Mouse (Mus musculus) thymus, postnatal 10 days (tissue): Measurements from ENCODE around the gene Cers5.
A peak's percentile ranks its signal among the peaks of the same experiment; 100 is the strongest.
"Not testable (repeated sequence)": the region's sequence is repeated elsewhere in the genome, so short reads cannot be mapped to it uniquely, and the experiment has no call there.

ENCODE experiments used
- DNase-seq, 2 experiments: peaks; one replicate each; pipeline ENCODE4 v3.0.0; 2021; ENCODE audit warnings: low spot score in 2 of 2

Cers5 gene

GRCm38 (mm10) chr15:99708176-99708575, 64.5 kb downstream of the Cers5 start:
- no peak for DNase-seq

- DNase-seq = peak in 1 of 2 experiments; percentile 43
Measured at GRCm38 (mm10) chr15:99705440-99706048, 67.1 kb downstream of the Cers5 start, which contains the start of gene Gm17349. Gene Gm17349, minus strand, starts transcription at chr15:99705490.

GRCm38 (mm10) chr15:99704881-99705280, 67.8 kb downstream of the Cers5 start:
- DNase-seq = no peak

GRCm38 (mm10) chr15:99704041-99704681, 68.5 kb downstream of the Cers5 start:
- DNase-seq = no peak

GRCm38 (mm10) chr15:99703676-99704040, 69.0 kb downstream of the Cers5 start:
- DNase-seq = no peak

GRCm38 (mm10) chr15:99703104-99703503, 69.6 kb downstream of the Cers5 start:
- no peak for DNase-seq

GRCm38 (mm10) chr15:99701999-99702900, 70.4 kb downstream of the Cers5 start, which contains the start of gene Smarcd1:
Gene Smarcd1, plus strand, starts transcription at chr15:99702129.
- peak; percentile 87 to 96 for DNase-seq

- not testable (repeated sequence) for DNase-seq
Measured at GRCm38 (mm10) chr15:99701640-99701998, 71.1 kb downstream of the Cers5 start.

- DNase-seq = no peak
Measured at GRCm38 (mm10) chr15:99700219-99701106, 72.2 kb downstream of the Cers5 start.

- DNase-seq = no peak
Measured at GRCm38 (mm10) chr15:99699715-99700114, 73.0 kb downstream of the Cers5 start.

- no peak for DNase-seq
Measured at GRCm38 (mm10) chr15:99698533-99699085, 74.1 kb downstream of the Cers5 start.

- DNase-seq = no peak
Measured at GRCm38 (mm10) chr15:99697309-99697708, 75.4 kb downstream of the Cers5 start.

- no peak for DNase-seq
Measured at GRCm38 (mm10) chr15:99691976-99692375, 80.7 kb downstream of the Cers5 start.

GRCm38 (mm10) chr15:99690924-99691323, 81.8 kb downstream of the Cers5 start:
- no peak for DNase-seq

- DNase-seq = peak in 1 of 2 experiments; percentile 43
Measured at GRCm38 (mm10) chr15:99688712-99689111, 84.0 kb downstream of the Cers5 start.
